Mouse (Mus musculus) limb, embryonic 15.5 days (tissue): ENCODE measurements around the gene Stab2. TPM values are rescaled to one million over a fixed set of nuclear protein-coding genes. Genes with fewer than 3 reads are reported as not detected.
A peak's percentile ranks its signal among the peaks of the same experiment; 100 is the strongest.

ENCODE experiments used
- ATAC-seq: fragments of 200-750 bp; cut with Nextera tagmentation; 2 replicates; pipeline ENCODE4 v1.8.0; 2017; ENCODE audit warnings: low read depth, moderate TSS enrichment; ENCODE audit not compliant: insufficient number of reproducible peaks, low FRiP score, low TSS enrichment
- H3K27ac ChIP-seq: fragments of 300-500 bp; sonication (generic); 2 replicates; pipeline ENCODE4 v1.5.1; 2015; ENCODE audit warnings: moderate library complexity, mild to moderate bottlenecking, inconsistent platforms
- H3K27me3 ChIP-seq: fragments of 300-500 bp; sonication (generic); 2 replicates; pipeline ENCODE4 v1.6.1; 2015; ENCODE audit warnings: inconsistent platforms
- H3K36me3 ChIP-seq: fragments of 300-500 bp; sonication (generic); 2 replicates; pipeline ENCODE4 v1.6.1; 2015; ENCODE audit warnings: inconsistent platforms
- H3K4me1 ChIP-seq: fragments of 300-500 bp; sonication (generic); 2 replicates; pipeline ENCODE4 v1.6.1; 2015; ENCODE audit warnings: inconsistent platforms
- H3K4me2 ChIP-seq: fragments of 300-500 bp; sonication (generic); 2 replicates; pipeline ENCODE4 v1.6.1; 2015; ENCODE audit warnings: mild to moderate bottlenecking, inconsistent platforms
- H3K4me3 ChIP-seq: fragments of 300-500 bp; sonication (generic); 2 replicates; pipeline ENCODE4 v1.5.1; 2015; ENCODE audit warnings: mild to moderate bottlenecking, inconsistent platforms
- H3K9ac ChIP-seq: fragments of 300-500 bp; sonication (generic); 2 replicates; pipeline ENCODE4 v1.6.1; 2015; ENCODE audit warnings: inconsistent platforms
- H3K9me3 ChIP-seq: fragments of 300-500 bp; sonication (generic); 2 replicates; pipeline ENCODE4 v1.6.1; 2016; ENCODE audit warnings: inconsistent platforms
- WGBS: fragments of 180-500 bp; shearing (Covaris S2); methylation state at CpG from one replicate; pipeline ENCODE4 v1.1.7; 2015; 5-methylcytosine and 5-hydroxymethylcytosine counted together
- polyA plus RNA-seq: library from polyadenylated mRNA; unstranded; fragments of >200 nt; fragmentation: Nextera tagmentation; extraction: Ambion mirVana; gene quantifications from 2 replicates; pipeline ENCODE4 v1.2.1, GENCODE M21; 2015

Gene Stab2
- polyA plus RNA-seq, 1 experiment from 2014 or later = 0.23 TPM

DNA sequence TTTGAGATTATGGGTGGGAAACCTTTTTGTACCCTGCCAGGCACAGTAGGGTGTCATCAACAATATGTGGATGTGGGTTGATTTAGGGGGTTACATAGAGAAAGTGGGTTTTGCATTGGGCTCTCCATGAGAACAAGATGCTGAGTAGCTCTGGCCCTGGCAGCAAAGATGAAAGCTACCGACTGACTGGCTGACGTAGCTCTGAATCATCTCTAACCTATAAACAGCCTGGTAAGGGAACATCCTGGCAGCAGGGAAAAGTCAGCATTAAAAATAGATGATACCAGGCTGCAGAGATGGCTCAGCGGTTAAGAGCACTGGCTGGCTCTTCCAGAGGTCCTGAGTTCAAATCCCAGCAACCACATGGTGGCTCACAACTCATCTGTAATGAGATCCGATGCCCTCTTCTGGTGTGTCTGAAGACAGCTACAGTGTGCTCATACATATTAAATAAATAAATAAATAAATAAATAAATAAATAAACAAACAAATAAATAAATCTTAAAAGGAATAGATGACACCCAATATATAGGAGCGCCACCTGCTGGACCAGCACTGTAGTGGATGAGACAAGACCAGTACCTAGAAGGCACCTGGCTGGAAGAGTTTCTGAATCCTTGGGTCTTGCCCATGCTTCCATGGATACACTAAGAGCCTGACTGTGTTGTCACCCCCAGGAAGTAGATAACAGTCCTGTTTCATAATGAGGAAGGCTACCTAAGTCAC, 31.7 kb downstream of the Stab2 start:
- no peak overlapping the region for H3K9ac ChIP-seq
- H3K4me1 ChIP-seq = peaks cover 5% of the 10 kb centered on the region; the same call in 1 of the 2 replicates
- no peak overlapping the region for H3K4me2 ChIP-seq
- H3K9me3 ChIP-seq = no peaks in the 10 kb centered on the region
- no peak overlapping the region for H3K4me3 ChIP-seq
- H3K36me3 ChIP-seq = no peaks in the 10 kb centered on the region
- H3K27ac ChIP-seq = no peak overlapping the region
- WGBS = 80% methylated on average over 5 of the region's 5 CpGs
- ATAC-seq = no peak
- no peaks in the 10 kb centered on the region for H3K27me3 ChIP-seq

DNA sequence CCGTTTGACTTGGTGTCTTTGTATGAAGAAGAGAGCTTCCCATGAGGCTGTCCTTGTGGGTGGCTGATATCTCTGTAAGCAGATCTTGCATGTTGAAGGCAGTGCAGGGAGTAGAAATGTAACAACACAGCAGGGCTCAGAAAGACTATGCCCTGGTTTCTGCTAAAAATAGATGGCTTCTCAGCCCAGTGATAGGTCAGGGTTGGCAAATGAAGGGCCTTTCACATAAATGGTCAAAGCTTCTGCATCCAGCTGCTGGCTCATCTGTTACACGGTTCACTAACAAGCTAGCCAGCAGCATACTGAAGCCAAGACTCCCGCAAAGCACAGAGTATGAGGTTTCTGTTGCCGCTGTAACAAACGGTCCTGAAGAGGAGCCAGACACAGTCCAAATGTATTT, 34.5 kb downstream of the Stab2 start:
- Histone ChIP-seq H3K27me3 (no peaks in the 10 kb centered on the region), H3K9ac (no peak overlapping the region), H3K4me3 (no peak overlapping the region), H3K27ac (no peak overlapping the region), H3K4me2 (no peak overlapping the region), H3K36me3 (no peaks in the 10 kb centered on the region), H3K9me3 (no peaks in the 10 kb centered on the region), H3K4me1 (peaks cover 5% of the 10 kb centered on the region; the same call in 1 of the 2 replicates)
- ATAC-seq = no peak
- WGBS = 79% methylated on average over 5 of the region's 5 CpGs

DNA sequence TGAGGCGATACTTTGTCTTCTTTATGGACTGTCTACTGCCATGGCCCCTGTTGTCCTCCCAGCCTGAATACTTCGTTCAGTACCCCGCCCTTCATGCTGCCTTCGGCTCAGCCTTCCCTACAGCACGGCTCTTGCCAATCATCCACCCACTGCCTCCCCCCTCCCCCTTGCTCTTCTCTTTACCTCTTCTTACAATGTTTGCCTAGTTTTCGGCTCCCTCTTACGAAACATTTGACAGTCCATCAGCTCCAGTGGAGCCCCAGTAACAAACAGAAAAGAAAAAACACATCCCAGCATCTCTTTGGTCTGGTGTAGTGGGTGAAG, 35.4 kb downstream of the Stab2 start:
- no peaks in the 10 kb centered on the region for H3K27me3 ChIP-seq
- no peaks in the 10 kb centered on the region for H3K9me3 ChIP-seq
- no peak overlapping the region for H3K4me2 ChIP-seq
- H3K4me1 ChIP-seq = peaks cover 5% of the 10 kb centered on the region; the same call in 1 of the 2 replicates
- no peak overlapping the region for H3K27ac ChIP-seq
- no peak overlapping the region for H3K4me3 ChIP-seq
- WGBS = 53% methylated on average over 7 of the region's 7 CpGs
- no peak for ATAC-seq
- no peaks in the 10 kb centered on the region for H3K36me3 ChIP-seq
- H3K9ac ChIP-seq = no peak overlapping the region

DNA sequence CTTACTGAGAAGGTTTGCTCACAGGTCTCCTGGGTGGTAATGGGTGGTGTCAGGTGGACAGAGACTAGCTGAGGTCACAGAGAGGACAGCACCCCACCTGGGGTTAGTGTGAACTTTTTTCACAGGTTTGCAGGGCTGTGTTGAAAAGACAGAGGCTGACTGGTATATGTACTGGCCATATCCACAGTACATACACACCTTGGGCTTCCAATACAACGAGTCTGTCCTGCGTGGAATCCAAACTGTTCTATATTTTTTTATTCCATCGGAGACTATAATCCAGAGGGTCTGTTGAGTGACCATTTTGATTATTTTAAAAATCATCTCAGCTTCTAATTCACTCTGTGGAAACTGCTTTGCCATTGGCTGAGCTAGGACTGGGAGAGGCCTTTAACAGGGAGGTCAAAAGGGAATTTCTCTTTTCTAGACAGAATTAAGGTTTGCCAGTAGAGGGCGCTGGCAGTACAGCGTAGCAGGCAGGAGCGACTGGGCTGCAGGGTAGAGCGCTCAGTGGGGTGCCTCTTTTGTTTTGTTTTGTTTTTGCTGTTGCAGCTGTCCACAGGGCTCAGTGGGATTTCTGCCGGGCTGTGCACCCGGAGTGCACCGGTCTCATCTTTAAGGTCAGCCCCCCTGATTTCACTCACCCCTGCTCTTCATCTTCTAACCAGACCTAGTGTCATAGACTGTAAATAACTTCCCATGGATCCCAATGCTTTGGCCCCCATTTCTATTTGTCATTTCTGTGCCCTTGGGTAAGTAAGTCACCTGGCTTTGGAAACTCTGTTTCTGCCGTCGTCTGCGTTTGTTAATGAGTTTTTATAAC, 35.9 kb downstream of the Stab2 start:
- Histone ChIP-seq H3K9me3 (no peaks in the 10 kb centered on the region), H3K27me3 (no peaks in the 10 kb centered on the region), H3K4me1 (peaks cover 5% of the 10 kb centered on the region; the same call in 1 of the 2 replicates), H3K9ac (no peak overlapping the region), H3K36me3 (no peaks in the 10 kb centered on the region), H3K4me2 (peak overlapping the region; percentile 27; the same call in 1 of the 2 replicates), H3K4me3 (0 out of 2 replicates have a peak overlapping the region, but pooled peaks have one; percentile 11), H3K27ac (no peak overlapping the region)
- WGBS = 23% methylated on average over 13 of the region's 13 CpGs
- peak; percentile 58; the same call in 1 of the 2 replicates for ATAC-seq

DNA sequence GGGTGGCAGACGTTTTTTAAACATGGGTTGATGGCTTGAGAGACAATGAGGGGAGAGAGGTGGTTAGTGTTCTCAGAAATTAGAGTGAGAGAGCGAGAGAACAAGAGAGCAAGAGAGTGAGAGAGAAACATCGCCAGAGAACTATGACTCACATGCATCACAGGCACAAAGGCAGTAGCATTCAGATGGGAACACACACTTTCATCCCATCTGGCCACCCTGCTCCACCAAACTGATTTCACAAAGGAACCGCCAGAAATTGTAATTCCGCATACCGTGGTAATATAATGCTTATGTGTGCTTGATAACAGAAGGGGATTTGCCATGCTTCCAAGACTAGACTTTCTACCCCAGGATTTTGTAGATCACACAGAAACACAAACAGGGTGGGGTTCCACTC, 38.5 kb downstream of the Stab2 start:
- 69% methylated on average over 6 of the region's 6 CpGs for WGBS
- H3K9me3 ChIP-seq = no peaks in the 10 kb centered on the region
- ATAC-seq = no peak
- H3K27me3 ChIP-seq = no peaks in the 10 kb centered on the region
- H3K9ac ChIP-seq = no peak overlapping the region
- H3K4me1 ChIP-seq = peaks cover 5% of the 10 kb centered on the region; the same call in 1 of the 2 replicates
- no peak overlapping the region for H3K4me3 ChIP-seq
- no peak overlapping the region for H3K4me2 ChIP-seq
- no peak overlapping the region for H3K27ac ChIP-seq
- H3K36me3 ChIP-seq = no peaks in the 10 kb centered on the region

DNA sequence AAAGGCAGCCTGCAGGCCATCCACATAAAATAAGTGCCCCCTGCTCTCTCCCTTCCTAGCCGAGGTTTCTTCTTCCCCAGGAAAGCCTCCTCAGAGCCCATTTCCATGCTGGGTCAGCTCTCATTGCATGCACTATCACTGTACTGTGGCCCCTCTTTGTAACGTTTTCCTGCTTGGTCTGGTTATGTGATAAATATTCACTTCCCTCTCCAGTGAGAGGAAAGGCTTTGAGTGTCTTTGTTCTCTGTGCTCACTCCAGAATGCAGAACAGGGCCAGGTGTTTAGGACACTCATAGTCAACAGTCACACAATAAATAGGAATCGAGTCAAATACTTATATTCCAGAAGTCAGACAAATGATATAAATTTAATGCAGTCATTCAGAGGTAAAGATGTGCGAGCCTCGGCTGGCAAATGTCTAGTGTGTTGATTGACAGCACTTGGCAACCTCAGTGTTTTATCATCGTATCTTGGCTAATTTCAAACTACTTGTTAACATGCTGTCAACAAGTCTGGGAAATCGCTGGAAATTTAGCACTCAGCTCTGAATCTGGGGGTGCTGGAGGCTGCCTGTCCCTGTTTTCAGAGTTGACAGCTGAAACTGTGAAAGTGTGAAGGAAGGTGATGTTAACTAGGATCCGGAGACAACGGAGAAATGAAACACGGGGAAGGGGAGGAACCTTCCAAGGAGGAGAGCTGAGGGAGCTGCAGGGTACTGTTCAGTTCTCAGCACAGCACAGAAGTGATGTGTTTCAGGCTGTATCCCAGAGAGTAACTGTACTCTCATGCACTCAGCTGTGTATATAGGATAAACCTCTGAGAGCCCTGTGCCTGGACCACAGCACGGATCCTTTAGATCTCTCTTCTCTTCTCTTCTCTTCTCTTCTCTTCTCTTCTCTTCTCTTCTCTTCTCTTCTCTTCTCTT, 46.0 kb downstream of the Stab2 start:
- Histone ChIP-seq H3K4me1 (no peaks in the 10 kb centered on the region), H3K4me3 (no peak overlapping the region), H3K27ac (no peak overlapping the region), H3K27me3 (no peaks in the 10 kb centered on the region), H3K9ac (no peak overlapping the region), H3K36me3 (no peaks in the 10 kb centered on the region), H3K4me2 (no peak overlapping the region), H3K9me3 (no peaks in the 10 kb centered on the region)
- ATAC-seq = no peak
- 55% methylated on average over 11 of the region's 11 CpGs for WGBS

DNA sequence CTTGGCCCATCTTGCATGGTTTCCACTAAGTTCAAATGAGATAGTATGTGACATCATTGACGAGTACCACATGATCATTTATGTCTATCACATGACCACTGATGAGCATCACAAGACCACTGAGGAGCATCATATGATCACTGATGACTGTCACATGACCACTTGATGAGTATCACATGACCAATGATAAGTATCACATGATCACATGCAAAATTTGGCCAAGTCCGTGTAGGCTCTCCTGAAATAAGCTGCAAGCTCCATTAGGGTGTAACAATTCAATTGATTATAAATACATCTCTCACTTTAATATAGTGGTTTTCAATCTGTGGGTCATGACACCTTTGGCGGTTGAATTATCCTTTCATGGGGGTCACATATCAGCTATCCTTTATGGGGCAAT, 52.5 kb downstream of the Stab2 start:
- Histone ChIP-seq H3K27ac (no peak overlapping the region), H3K9ac (no peak overlapping the region), H3K27me3 (no peaks in the 10 kb centered on the region), H3K36me3 (no peaks in the 10 kb centered on the region), H3K4me2 (no peak overlapping the region), H3K4me1 (no peaks in the 10 kb centered on the region), H3K9me3 (no peaks in the 10 kb centered on the region), H3K4me3 (no peak overlapping the region)
- WGBS = 94% methylated on average over 3 of the region's 3 CpGs
- ATAC-seq = no peak

DNA sequence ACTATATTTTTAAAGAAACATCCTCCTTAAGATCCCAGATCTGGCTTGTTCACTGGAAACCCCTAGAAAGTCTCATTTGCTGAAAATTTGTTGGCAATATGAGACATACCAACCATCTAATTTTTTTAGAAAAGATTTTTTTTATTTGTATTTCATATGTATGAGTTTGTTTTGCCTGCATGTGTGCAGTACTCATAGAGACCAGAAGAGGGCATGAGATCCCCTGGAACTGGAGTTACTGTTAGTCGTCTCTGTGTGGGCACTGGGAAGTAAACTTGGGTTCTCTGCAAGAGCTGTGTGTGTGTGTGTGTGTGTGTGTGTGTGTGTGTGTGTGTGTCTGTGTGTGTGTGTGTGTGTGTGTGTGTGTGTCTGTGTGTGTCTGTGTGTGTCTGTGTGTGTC, 55.1 kb downstream of the Stab2 start:
- ATAC-seq = no peak
- H3K9ac ChIP-seq = no peak overlapping the region
- H3K9me3 ChIP-seq = no peaks in the 10 kb centered on the region
- WGBS = 57% methylated on average over 1 of the region's 1 CpGs
- no peak overlapping the region for H3K4me3 ChIP-seq
- no peaks in the 10 kb centered on the region for H3K36me3 ChIP-seq
- no peak overlapping the region for H3K27ac ChIP-seq
- H3K4me1 ChIP-seq = no peaks in the 10 kb centered on the region
- no peak overlapping the region for H3K4me2 ChIP-seq
- H3K27me3 ChIP-seq = no peaks in the 10 kb centered on the region

DNA sequence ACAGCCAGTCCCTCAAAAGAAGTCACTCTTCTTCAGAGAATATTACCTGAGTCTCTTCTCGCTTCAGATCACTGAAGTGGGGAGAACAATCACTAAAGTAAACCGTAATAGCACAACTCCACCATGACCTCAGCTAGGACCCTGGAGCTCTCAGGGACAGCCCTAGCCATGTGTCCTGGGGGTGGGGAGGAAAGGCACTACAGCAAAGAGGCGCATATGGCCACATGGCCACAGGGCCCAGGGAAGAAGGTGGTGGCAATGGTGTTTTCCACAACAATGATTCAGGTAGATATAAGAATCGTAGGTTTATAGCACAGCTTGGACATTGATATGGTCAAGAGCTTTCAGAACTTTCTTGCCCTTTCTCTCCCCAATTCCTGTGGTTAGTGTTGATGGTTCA, 57.0 kb downstream of the Stab2 start:
- Histone ChIP-seq H3K4me1 (no peaks in the 10 kb centered on the region), H3K27ac (no peak overlapping the region)

DNA sequence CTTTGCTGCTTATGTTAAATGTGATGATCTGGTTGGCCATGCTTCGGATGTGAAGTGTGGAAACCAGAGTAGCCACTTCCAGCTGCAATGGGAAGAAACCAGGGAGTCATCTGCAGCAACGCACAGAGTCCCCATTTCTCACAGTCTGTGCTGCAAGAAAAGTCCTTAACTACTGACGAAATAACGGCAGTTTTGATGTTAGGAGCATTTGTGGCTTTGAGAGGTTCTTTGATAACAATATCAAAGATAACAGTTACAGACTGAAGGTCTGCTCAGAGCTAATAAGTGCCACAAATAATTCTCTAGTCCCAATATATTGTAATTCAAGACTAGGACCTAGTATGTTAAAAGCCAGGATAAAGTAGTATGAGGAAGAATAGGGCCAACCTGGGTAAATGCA, 57.9 kb downstream of the Stab2 start:
- H3K4me1 ChIP-seq = no peaks in the 10 kb centered on the region
- H3K36me3 ChIP-seq = no peaks in the 10 kb centered on the region
- H3K9me3 ChIP-seq = no peaks in the 10 kb centered on the region
- WGBS = 80% methylated on average over 4 of the region's 4 CpGs
- no peaks in the 10 kb centered on the region for H3K27me3 ChIP-seq
- no peak overlapping the region for H3K4me2 ChIP-seq
- H3K27ac ChIP-seq = no peak overlapping the region
- ATAC-seq = no peak
- no peak overlapping the region for H3K9ac ChIP-seq
- no peak overlapping the region for H3K4me3 ChIP-seq

More for the DNA sequence above, 57.0 kb downstream of the Stab2 start:
- no peaks in the 10 kb centered on the region for H3K36me3 ChIP-seq
- H3K9ac ChIP-seq = no peak overlapping the region
- H3K4me2 ChIP-seq = no peak overlapping the region
- no peaks in the 10 kb centered on the region for H3K27me3 ChIP-seq
- no peak overlapping the region for H3K4me3 ChIP-seq
- ATAC-seq = no peak
- H3K9me3 ChIP-seq = no peaks in the 10 kb centered on the region
- 87% methylated on average over 4 of the region's 4 CpGs for WGBS

DNA sequence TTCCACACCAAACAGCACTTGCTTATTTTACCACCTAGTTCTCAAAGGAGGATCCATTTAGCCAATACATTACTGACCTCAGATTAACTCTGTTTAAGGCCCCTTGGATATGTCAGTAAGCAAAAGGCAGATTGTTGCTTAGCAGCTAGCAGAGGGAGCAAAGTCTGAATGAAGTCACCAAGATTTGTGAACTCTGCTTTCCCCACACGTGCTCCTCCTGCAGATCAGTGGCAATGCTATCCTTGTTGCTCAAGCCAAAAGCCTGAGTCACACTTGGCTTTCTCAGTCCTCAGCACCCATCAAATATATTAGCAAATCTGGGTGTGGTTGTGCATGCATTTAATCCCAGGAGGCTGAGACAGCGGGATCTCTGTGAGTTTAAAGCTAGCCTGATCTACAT, 60.3 kb downstream of the Stab2 start:
- no peaks in the 10 kb centered on the region for H3K36me3 ChIP-seq
- H3K4me3 ChIP-seq = no peak overlapping the region
- 49% methylated on average over 2 of the region's 2 CpGs for WGBS
- no peak overlapping the region for H3K4me2 ChIP-seq
- no peak for ATAC-seq
- no peaks in the 10 kb centered on the region for H3K9me3 ChIP-seq
- no peak overlapping the region for H3K9ac ChIP-seq
- H3K27me3 ChIP-seq = no peaks in the 10 kb centered on the region
- no peaks in the 10 kb centered on the region for H3K4me1 ChIP-seq
- H3K27ac ChIP-seq = no peak overlapping the region
